Mouse (Mus musculus): ENCODE measurements around the gene Nppb. TPM values are rescaled to one million over a fixed set of nuclear protein-coding genes. Genes with fewer than 3 reads are reported as not detected.

Gene Nppb
- polyA plus RNA-seq (2014; fragmentation: Illumina TruSeq; extraction: RNeasy Lipid Tissue Mini Kit (QIAGEN cat#74804); ENCODE audit: low read depth, low replicate concordance) = not detected

GRCm38 (mm10) chr4:147985205-147986132 is at the start of gene Nppb:
Gene Nppb, plus strand, starts transcription at chr4:147985788.

GRCm38 (mm10) chr4:147936331-147936954 is 49.1 kb upstream of the Nppb start, which contains the start of gene Plod1:
Gene Plod1, minus strand, starts transcription at chr4:147936767.

GRCm38 (mm10) chr4:147940576-147941044 is 45.0 kb upstream of the Nppb start, which contains the start of gene 2510039O18Rik:
Gene 2510039O18Rik, plus strand, starts transcription at chr4:147940895.

GRCm38 (mm10) chr4:148000202-148000772 is 14.7 kb downstream of the Nppb start, which contains the start of gene Nppa:
Gene Nppa, plus strand, starts transcription at chr4:148000722.

Other genes with a start within 250 kb of the Nppb start
- 110 TPM for gene Zfp984, start 176.0 kb upstream of the Nppb start, polyA plus RNA-seq (2014; fragmentation: Illumina TruSeq; extraction: RNeasy Lipid Tissue Mini Kit (QIAGEN cat#74804); ENCODE audit: low read depth, low replicate concordance)
- 28.7 TPM for gene Zfp933, start 137.4 kb upstream of the Nppb start, polyA plus RNA-seq (2014; fragmentation: Illumina TruSeq; extraction: RNeasy Lipid Tissue Mini Kit (QIAGEN cat#74804); ENCODE audit: low read depth, low replicate concordance)
- 1.2 TPM for gene Miip, start 117.0 kb upstream of the Nppb start, polyA plus RNA-seq (2014; fragmentation: Illumina TruSeq; extraction: RNeasy Lipid Tissue Mini Kit (QIAGEN cat#74804); ENCODE audit: low read depth, low replicate concordance)
- 10.1 TPM for gene Fv1, start 116.8 kb upstream of the Nppb start, polyA plus RNA-seq (2014; fragmentation: Illumina TruSeq; extraction: RNeasy Lipid Tissue Mini Kit (QIAGEN cat#74804); ENCODE audit: low read depth, low replicate concordance)
- 21.8 TPM for gene Mfn2, start 81.1 kb upstream of the Nppb start, polyA plus RNA-seq (2014; fragmentation: Illumina TruSeq; extraction: RNeasy Lipid Tissue Mini Kit (QIAGEN cat#74804); ENCODE audit: low read depth, low replicate concordance)
- 1.1 TPM for gene Plod1, start 49.0 kb upstream of the Nppb start, polyA plus RNA-seq (2014; fragmentation: Illumina TruSeq; extraction: RNeasy Lipid Tissue Mini Kit (QIAGEN cat#74804); ENCODE audit: low read depth, low replicate concordance)
- gene 2510039O18Rik, start 44.9 kb upstream of the Nppb start, polyA plus RNA-seq (2014; fragmentation: Illumina TruSeq; extraction: RNeasy Lipid Tissue Mini Kit (QIAGEN cat#74804); ENCODE audit: low read depth, low replicate concordance) = 16.7 TPM
- gene Nppa, start 14.9 kb downstream of the Nppb start, polyA plus RNA-seq (2014; fragmentation: Illumina TruSeq; extraction: RNeasy Lipid Tissue Mini Kit (QIAGEN cat#74804); ENCODE audit: low read depth, low replicate concordance) = not detected
- gene Clcn6, start 53.0 kb downstream of the Nppb start, polyA plus RNA-seq (2014; fragmentation: Illumina TruSeq; extraction: RNeasy Lipid Tissue Mini Kit (QIAGEN cat#74804); ENCODE audit: low read depth, low replicate concordance) = 2.4 TPM
- 2.0 TPM for gene Mthfr, start 53.3 kb downstream of the Nppb start, polyA plus RNA-seq (2014; fragmentation: Illumina TruSeq; extraction: RNeasy Lipid Tissue Mini Kit (QIAGEN cat#74804); ENCODE audit: low read depth, low replicate concordance)
- gene Agtrap, start 102.2 kb downstream of the Nppb start, polyA plus RNA-seq (2014; fragmentation: Illumina TruSeq; extraction: RNeasy Lipid Tissue Mini Kit (QIAGEN cat#74804); ENCODE audit: low read depth, low replicate concordance) = 11.2 TPM
- 1.2 TPM for gene Mad2l2, start 144.6 kb downstream of the Nppb start, polyA plus RNA-seq (2014; fragmentation: Illumina TruSeq; extraction: RNeasy Lipid Tissue Mini Kit (QIAGEN cat#74804); ENCODE audit: low read depth, low replicate concordance)
- gene Draxin, start 144.9 kb downstream of the Nppb start, polyA plus RNA-seq (2014; fragmentation: Illumina TruSeq; extraction: RNeasy Lipid Tissue Mini Kit (QIAGEN cat#74804); ENCODE audit: low read depth, low replicate concordance) = 0.16 TPM
- gene Fbxo6, start 166.4 kb downstream of the Nppb start, polyA plus RNA-seq (2014; fragmentation: Illumina TruSeq; extraction: RNeasy Lipid Tissue Mini Kit (QIAGEN cat#74804); ENCODE audit: low read depth, low replicate concordance) = 0.88 TPM
- 1.6 TPM for gene Fbxo44, start 174.7 kb downstream of the Nppb start, polyA plus RNA-seq (2014; fragmentation: Illumina TruSeq; extraction: RNeasy Lipid Tissue Mini Kit (QIAGEN cat#74804); ENCODE audit: low read depth, low replicate concordance)
- gene Fbxo2, start 174.8 kb downstream of the Nppb start, polyA plus RNA-seq (2014; fragmentation: Illumina TruSeq; extraction: RNeasy Lipid Tissue Mini Kit (QIAGEN cat#74804); ENCODE audit: low read depth, low replicate concordance) = not detected

Data from sigmoid colon, adult 10 weeks (tissue).